Mouse (Mus musculus) retina, adult 2 months (tissue): ENCODE measurements at regions not wholly inside any gene's neighbourhood (a gene's known extent, or its start where the extent isn't known, plus 50 kb on each side); places are given as distances from the start of the nearest gene placed in this dataset.
"Not testable (repeated sequence)": the region's sequence is repeated elsewhere in the genome, so short reads cannot be mapped to it uniquely, and the experiment has no call there.

Experiments
- DNase-seq: peaks from one replicate; pipeline ENCODE4 v3.0.0-alpha.2; 2012; ENCODE audit warnings: low read depth, low spot score

- DNase-seq: no peak
Observed at GRCm38 (mm10) chr5:133937967-133938918, 161.3 kb upstream of the Castor2 start.

- DNase-seq: no peak
Observed at GRCm38 (mm10) chr5:133935451-133935850, 164.1 kb upstream of the Castor2 start.

GRCm38 (mm10) chr5:133935006-133935405 lies 164.5 kb upstream of the Castor2 start:
- no peak for DNase-seq

GRCm38 (mm10) chr5:133930101-133930500 lies 169.4 kb upstream of the Castor2 start:
- DNase-seq: no peak

GRCm38 (mm10) chr5:133927054-133927453 lies 172.5 kb upstream of the Castor2 start:
- DNase-seq: no peak

GRCm38 (mm10) chr5:133925184-133925900 lies 174.2 kb upstream of the Castor2 start:
- no peak for DNase-seq

- no peak for DNase-seq
Observed at GRCm38 (mm10) chr5:133922181-133922580, 177.3 kb upstream of the Castor2 start.

GRCm38 (mm10) chr5:133915734-133916550 lies 183.6 kb upstream of the Castor2 start:
- no peak for DNase-seq

GRCm38 (mm10) chr5:133907442-133907841 lies 192.1 kb upstream of the Castor2 start:
- no peak for DNase-seq

- peak; percentile 6 for DNase-seq
Observed at GRCm38 (mm10) chr5:133898025-133898598, 201.4 kb upstream of the Castor2 start.

- no peak for DNase-seq
Observed at GRCm38 (mm10) chr5:133890728-133891127, 208.8 kb upstream of the Castor2 start.

- no peak for DNase-seq
Observed at GRCm38 (mm10) chr5:133889841-133890240, 209.7 kb upstream of the Castor2 start.

- no peak for DNase-seq
Observed at GRCm38 (mm10) chr5:133885507-133885906, 214.0 kb upstream of the Castor2 start.

GRCm38 (mm10) chr5:133885016-133885415 lies 214.5 kb upstream of the Castor2 start:
- peak; percentile 26 for DNase-seq

- no peak for DNase-seq
Observed at GRCm38 (mm10) chr5:133884593-133884992, 214.9 kb upstream of the Castor2 start.

- no peak for DNase-seq
Observed at GRCm38 (mm10) chr5:133844483-133844882, 255.0 kb upstream of the Castor2 start.

GRCm38 (mm10) chr5:133842059-133842706 lies 257.3 kb upstream of the Castor2 start:
- DNase-seq: not testable (repeated sequence)

- no peak for DNase-seq
Observed at GRCm38 (mm10) chr5:133838286-133838685, 261.2 kb upstream of the Castor2 start.

GRCm38 (mm10) chr5:133833217-133833616 lies 266.3 kb upstream of the Castor2 start:
- DNase-seq: no peak

GRCm38 (mm10) chr5:133828226-133828625 lies 271.3 kb upstream of the Castor2 start:
- DNase-seq: no peak

- DNase-seq: no peak
Observed at GRCm38 (mm10) chr5:133823871-133824270, 275.6 kb upstream of the Castor2 start.
